Mouse (Mus musculus): ENCODE measurements around the gene Hspd1. TPM values are rescaled to one million over a fixed set of nuclear protein-coding genes. Genes with fewer than 3 reads are reported as not detected.
"Not testable (repeated sequence)": the region's sequence is repeated elsewhere in the genome, so short reads cannot be mapped to it uniquely, and the experiment has no call there.

The Hspd1 gene
- polyA plus RNA-seq, 1 experiment from 2014 or later: 512 TPM

GRCm38 (mm10) chr1:55129716-55130115 is 41.7 kb upstream of the Hspd1 start:
- Histone ChIP-seq H3K4me2 (ENCODE audit: low read depth, low read length) (no peak overlapping the region), H3K4me1 (ENCODE audit: control insufficient read depth, insufficient read depth, low read length) (peaks cover 14% of the 10 kb centered on the region), H3K36me3 (ENCODE audit: control insufficient read depth, insufficient read depth) (no peaks in the 10 kb centered on the region), H3K4me3 (ENCODE audit: low read length) (no peak overlapping the region), H3K27ac (ENCODE audit: low read length) (no peak overlapping the region), H3K27me3 (ENCODE audit: control insufficient read depth, insufficient read depth, low read length) (no peaks in the 10 kb centered on the region), H3K9ac (ENCODE audit: low read length) (no peak overlapping the region), H3K9me3 (replicated peaks; ENCODE audit: control insufficient read depth, low read length) (no peaks in the 10 kb centered on the region)
- WGBS: 91% methylated on average over 5 of the region's 5 CpGs
- no peak for ATAC-seq (replicated peaks; ENCODE audit: extremely low read depth, insufficient read depth, low FRiP score)

- H3K27ac ChIP-seq (ENCODE audit: low read length); H3K4me3 ChIP-seq (ENCODE audit: low read length); H3K4me2 ChIP-seq (ENCODE audit: low read depth, low read length); H3K27me3 ChIP-seq (ENCODE audit: control insufficient read depth, insufficient read depth, low read length); H3K9ac ChIP-seq (ENCODE audit: low read length); H3K36me3 ChIP-seq (ENCODE audit: control insufficient read depth, insufficient read depth); H3K9me3 ChIP-seq (replicated peaks; ENCODE audit: control insufficient read depth, low read length); H3K4me1 ChIP-seq (ENCODE audit: control insufficient read depth, insufficient read depth, low read length); ATAC-seq (replicated peaks; ENCODE audit: extremely low read depth, insufficient read depth, low FRiP score): not testable (repeated sequence)
- WGBS: 91% methylated on average over 2 of the region's 2 CpGs
These were observed 36.1 kb upstream of the Hspd1 start for GRCm38 (mm10) chr1:55124136-55124535.

- H3K27ac ChIP-seq (ENCODE audit: low read length): no peak overlapping the region
- H3K4me3 ChIP-seq (ENCODE audit: low read length): no peak overlapping the region
- H3K9me3 ChIP-seq (replicated peaks; ENCODE audit: control insufficient read depth, low read length): 0 out of 2 replicates have a peak, but pooled peaks cover 3% of the 10 kb centered on the region
- no peaks in the 10 kb centered on the region for H3K36me3 ChIP-seq (ENCODE audit: control insufficient read depth, insufficient read depth)
- no peaks in the 10 kb centered on the region for H3K4me1 ChIP-seq (ENCODE audit: control insufficient read depth, insufficient read depth, low read length)
- no peak overlapping the region for H3K4me2 ChIP-seq (ENCODE audit: low read depth, low read length)
- 84% methylated on average over 2 of the region's 2 CpGs for WGBS
- H3K9ac ChIP-seq (ENCODE audit: low read length): no peak overlapping the region
- ATAC-seq (replicated peaks; ENCODE audit: extremely low read depth, insufficient read depth, low FRiP score): no peak
- no peaks in the 10 kb centered on the region for H3K27me3 ChIP-seq (ENCODE audit: control insufficient read depth, insufficient read depth, low read length)
These were observed 35.5 kb upstream of the Hspd1 start for GRCm38 (mm10) chr1:55123561-55123960.

- no peak for ATAC-seq (replicated peaks; ENCODE audit: extremely low read depth, insufficient read depth, low FRiP score)
- Histone ChIP-seq H3K9me3 (replicated peaks; ENCODE audit: control insufficient read depth, low read length) (0 out of 2 replicates have a peak, but pooled peaks cover 3% of the 10 kb centered on the region), H3K9ac (ENCODE audit: low read length) (no peak overlapping the region), H3K4me3 (ENCODE audit: low read length) (no peak overlapping the region), H3K4me2 (ENCODE audit: low read depth, low read length) (no peak overlapping the region), H3K27ac (ENCODE audit: low read length) (no peak overlapping the region), H3K4me1 (ENCODE audit: control insufficient read depth, insufficient read depth, low read length) (no peaks in the 10 kb centered on the region), H3K27me3 (ENCODE audit: control insufficient read depth, insufficient read depth, low read length) (no peaks in the 10 kb centered on the region), H3K36me3 (ENCODE audit: control insufficient read depth, insufficient read depth) (no peaks in the 10 kb centered on the region)
- WGBS: 72% methylated on average over 5 of the region's 5 CpGs
These were observed 35.0 kb upstream of the Hspd1 start for GRCm38 (mm10) chr1:55123046-55123445.

GRCm38 (mm10) chr1:55109066-55109766 is 21.2 kb upstream of the Hspd1 start:
- H3K4me2 ChIP-seq (ENCODE audit: low read depth, low read length): no peak overlapping the region
- H3K36me3 ChIP-seq (ENCODE audit: control insufficient read depth, insufficient read depth): no peaks in the 10 kb centered on the region
- no peak for ATAC-seq (replicated peaks; ENCODE audit: extremely low read depth, insufficient read depth, low FRiP score)
- peaks cover 4% of the 10 kb centered on the region; the same call in 1 of the 2 replicates for H3K9me3 ChIP-seq (replicated peaks; ENCODE audit: control insufficient read depth, low read length)
- no peak overlapping the region for H3K4me3 ChIP-seq (ENCODE audit: low read length)
- H3K9ac ChIP-seq (ENCODE audit: low read length): no peak overlapping the region
- WGBS: 83% methylated on average over 4 of the region's 4 CpGs
- no peak overlapping the region for H3K27ac ChIP-seq (ENCODE audit: low read length)
- H3K27me3 ChIP-seq (ENCODE audit: control insufficient read depth, insufficient read depth, low read length): no peaks in the 10 kb centered on the region
- H3K4me1 ChIP-seq (ENCODE audit: control insufficient read depth, insufficient read depth, low read length): no peaks in the 10 kb centered on the region

GRCm38 (mm10) chr1:55108473-55108872 is 20.4 kb upstream of the Hspd1 start:
- Histone ChIP-seq H3K4me1 (ENCODE audit: control insufficient read depth, insufficient read depth, low read length) (no peaks in the 10 kb centered on the region), H3K27me3 (ENCODE audit: control insufficient read depth, insufficient read depth, low read length) (no peaks in the 10 kb centered on the region), H3K9ac (ENCODE audit: low read length) (no peak overlapping the region), H3K36me3 (ENCODE audit: control insufficient read depth, insufficient read depth) (no peaks in the 10 kb centered on the region), H3K27ac (ENCODE audit: low read length) (no peak overlapping the region), H3K4me2 (ENCODE audit: low read depth, low read length) (no peak overlapping the region), H3K9me3 (replicated peaks; ENCODE audit: control insufficient read depth, low read length) (peaks cover 4% of the 10 kb centered on the region; the same call in 1 of the 2 replicates), H3K4me3 (ENCODE audit: low read length) (no peak overlapping the region)
- WGBS: 48% methylated on average over 2 of the region's 2 CpGs
- no peak for ATAC-seq (replicated peaks; ENCODE audit: extremely low read depth, insufficient read depth, low FRiP score)

- Histone ChIP-seq H3K4me1 (ENCODE audit: control insufficient read depth, insufficient read depth, low read length) (no peaks in the 10 kb centered on the region), H3K27me3 (ENCODE audit: control insufficient read depth, insufficient read depth, low read length) (no peaks in the 10 kb centered on the region), H3K4me2 (ENCODE audit: low read depth, low read length) (no peak overlapping the region), H3K27ac (ENCODE audit: low read length) (no peak overlapping the region), H3K9me3 (replicated peaks; ENCODE audit: control insufficient read depth, low read length) (peaks cover 4% of the 10 kb centered on the region; the same call in 1 of the 2 replicates), H3K36me3 (ENCODE audit: control insufficient read depth, insufficient read depth) (no peaks in the 10 kb centered on the region), H3K9ac (ENCODE audit: low read length) (no peak overlapping the region), H3K4me3 (ENCODE audit: low read length) (no peak overlapping the region)
- WGBS: 74% methylated on average over 1 of the region's 1 CpGs
- no peak for ATAC-seq (replicated peaks; ENCODE audit: extremely low read depth, insufficient read depth, low FRiP score)
These were observed 19.6 kb upstream of the Hspd1 start for GRCm38 (mm10) chr1:55107644-55108043.

- peaks cover 4% of the 10 kb centered on the region; the same call in 1 of the 2 replicates for H3K9me3 ChIP-seq (replicated peaks; ENCODE audit: control insufficient read depth, low read length)
- H3K27ac ChIP-seq (ENCODE audit: low read length): no peak overlapping the region
- no peaks in the 10 kb centered on the region for H3K27me3 ChIP-seq (ENCODE audit: control insufficient read depth, insufficient read depth, low read length)
- 74% methylated on average over 9 of the region's 9 CpGs for WGBS
- H3K4me1 ChIP-seq (ENCODE audit: control insufficient read depth, insufficient read depth, low read length): no peaks in the 10 kb centered on the region
- H3K4me3 ChIP-seq (ENCODE audit: low read length): no peak overlapping the region
- no peak overlapping the region for H3K4me2 ChIP-seq (ENCODE audit: low read depth, low read length)
- ATAC-seq (replicated peaks; ENCODE audit: extremely low read depth, insufficient read depth, low FRiP score): no peak
- H3K36me3 ChIP-seq (ENCODE audit: control insufficient read depth, insufficient read depth): no peaks in the 10 kb centered on the region
- H3K9ac ChIP-seq (ENCODE audit: low read length): no peak overlapping the region
These were observed 19.0 kb upstream of the Hspd1 start for GRCm38 (mm10) chr1:55106919-55107585.

- 77% methylated on average over 1 of the region's 1 CpGs for WGBS
- ATAC-seq (replicated peaks; ENCODE audit: extremely low read depth, insufficient read depth, low FRiP score): no peak
- H3K9me3 ChIP-seq (replicated peaks; ENCODE audit: control insufficient read depth, low read length): no peaks in the 10 kb centered on the region
- no peak overlapping the region for H3K27ac ChIP-seq (ENCODE audit: low read length)
- H3K36me3 ChIP-seq (ENCODE audit: control insufficient read depth, insufficient read depth): peaks cover 6% of the 10 kb centered on the region; the same call in 1 of the 2 replicates
- H3K27me3 ChIP-seq (ENCODE audit: control insufficient read depth, insufficient read depth, low read length): no peaks in the 10 kb centered on the region
- no peak overlapping the region for H3K9ac ChIP-seq (ENCODE audit: low read length)
- H3K4me2 ChIP-seq (ENCODE audit: low read depth, low read length): no peak overlapping the region
- H3K4me3 ChIP-seq (ENCODE audit: low read length): no peak overlapping the region
- H3K4me1 ChIP-seq (ENCODE audit: control insufficient read depth, insufficient read depth, low read length): peaks cover 13% of the 10 kb centered on the region
These were observed 4.4 kb upstream of the Hspd1 start for GRCm38 (mm10) chr1:55092469-55092868.
